Mouse (Mus musculus) midbrain, embryonic 14.5 days (tissue): ENCODE results near the gene Sgca. TPM values are rescaled to one million over a fixed set of nuclear protein-coding genes. Genes with fewer than 3 reads are reported as not detected.

ENCODE experiments used
- ATAC-seq: fragments of 200-750 bp; cut with Nextera tagmentation; 2 replicates; pipeline ENCODE4 v1.8.0; 2017; ENCODE audit warnings: moderate number of reproducible peaks, moderate library complexity; ENCODE audit not compliant: low FRiP score, low TSS enrichment
- DNase-seq: peaks from one replicate; pipeline ENCODE4 v3.0.0-alpha.2; 2015
- H3K27ac ChIP-seq: fragments of 300-500 bp; sonication (generic); replicated peaks from 2 replicates; pipeline ENCODE4 v1.5.1; 2014; ENCODE audit warnings: mild to moderate bottlenecking, low read depth, low read length, moderate library complexity
- H3K27me3 ChIP-seq: fragments of 300-500 bp; sonication (generic); 2 replicates; pipeline ENCODE4 v1.6.1; 2014; ENCODE audit warnings: low read length, control low read depth, mixed read lengths; ENCODE audit not compliant: control insufficient read depth, insufficient read depth
- H3K36me3 ChIP-seq: fragments of 300-500 bp; sonication (generic); 2 replicates; pipeline ENCODE4 v1.6.1; 2014; ENCODE audit warnings: low read length, control low read depth; ENCODE audit not compliant: control insufficient read depth, insufficient read depth
- H3K4me1 ChIP-seq: fragments of 300-500 bp; sonication (generic); 2 replicates; pipeline ENCODE4 v1.6.1; 2014; ENCODE audit warnings: mild to moderate bottlenecking, antibody characterized with exemption, low read length, control low read depth; ENCODE audit not compliant: control insufficient read depth, insufficient read depth
- H3K4me2 ChIP-seq: fragments of 300-500 bp; sonication (generic); 2 replicates; pipeline ENCODE4 v1.6.1; 2014; ENCODE audit warnings: mild to moderate bottlenecking, low read length, moderate library complexity
- H3K4me3 ChIP-seq: fragments of 300-500 bp; sonication (generic); replicated peaks from 2 replicates; pipeline ENCODE4 v1.5.1; 2014; ENCODE audit warnings: low read depth, low read length
- H3K9ac ChIP-seq: fragments of 300-500 bp; sonication (generic); replicated peaks from 2 replicates; pipeline ENCODE4 v1.6.1; 2014; ENCODE audit warnings: mild to moderate bottlenecking, low read length, moderate library complexity
- H3K9me3 ChIP-seq: fragments of 300-500 bp; sonication (generic); 2 replicates; pipeline ENCODE4 v1.6.1; 2016; ENCODE audit warnings: low read length, control low read depth, mixed read lengths; ENCODE audit not compliant: control insufficient read depth
- WGBS: fragments of 180-500 bp; shearing (Covaris S2); extraction: QIAGEN DNeasy Blood & Tissue Kit; methylation state at CpG from one replicate; pipeline ENCODE4 v1.1.7; 2014; 5-methylcytosine and 5-hydroxymethylcytosine counted together
- polyA plus RNA-seq: library from polyadenylated mRNA; unstranded; fragments of >200 nt; fragmentation: Nextera tagmentation; extraction: Ambion mirVana; gene quantifications from 2 replicates; pipeline ENCODE4 v1.2.1, GENCODE M21; 2014

Sgca gene
- polyA plus RNA-seq, 1 experiment from 2014 or later, result not detected

DNA sequence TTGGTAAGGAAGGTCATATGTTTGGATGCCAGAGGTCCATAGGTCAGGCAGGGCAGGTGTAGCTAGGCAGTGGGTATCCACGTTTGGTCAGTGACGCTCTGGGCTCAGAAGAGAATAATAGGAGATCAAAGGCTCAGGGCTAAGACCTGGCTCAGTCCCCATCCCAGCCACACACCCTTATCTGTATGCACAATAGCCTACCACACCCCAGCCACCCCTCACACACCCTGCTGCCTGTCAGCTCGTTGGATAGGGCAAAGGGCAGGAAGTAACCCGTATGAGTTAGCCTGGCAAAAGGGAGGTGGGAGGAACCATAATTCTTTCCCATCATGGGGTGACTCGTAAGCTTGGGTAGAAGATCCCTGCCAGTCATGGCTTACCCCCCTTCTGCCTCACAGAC, 21.5 kb upstream of the Sgca start:
- Histone ChIP-seq H3K9me3 (no peaks in the 10 kb centered on the region), H3K27me3 (no peaks in the 10 kb centered on the region), H3K9ac (no peak overlapping the region), H3K4me3 (no peak overlapping the region), H3K4me2 (no peak overlapping the region), H3K36me3 (peaks cover 62% of the 10 kb centered on the region), H3K4me1 (peaks cover 42% of the 10 kb centered on the region), H3K27ac (no peak overlapping the region)
- DNase-seq, result no peak
- ATAC-seq, result no peak
- 77% methylated on average over 5 of the region's 5 CpGs for WGBS

DNA sequence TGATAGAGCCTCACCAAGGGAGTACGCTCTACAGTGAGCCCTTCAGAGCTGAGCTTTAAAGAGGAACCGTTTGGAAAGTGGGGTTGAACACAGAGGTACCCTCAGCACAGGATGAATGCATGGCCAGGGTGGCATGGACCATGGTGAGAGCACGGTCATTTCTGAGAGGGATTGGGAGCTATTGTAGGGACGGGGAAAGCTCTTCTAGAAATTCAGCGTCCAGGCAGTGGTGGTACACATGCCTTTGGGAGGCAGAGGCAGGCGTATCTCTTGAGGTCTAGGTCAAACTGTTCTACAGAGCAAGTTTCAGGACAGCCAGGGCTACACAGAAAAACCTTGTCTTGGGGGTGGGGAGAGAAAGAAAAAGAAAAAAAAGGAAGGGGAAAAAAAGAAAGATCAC, 20.9 kb upstream of the Sgca start:
- WGBS, result 95% methylated on average over 6 of the region's 6 CpGs
- Histone ChIP-seq H3K27ac (no peak overlapping the region), H3K9me3 (no peaks in the 10 kb centered on the region), H3K4me1 (peaks cover 42% of the 10 kb centered on the region), H3K9ac (no peak overlapping the region), H3K4me2 (no peak overlapping the region), H3K27me3 (no peaks in the 10 kb centered on the region), H3K4me3 (no peak overlapping the region), H3K36me3 (peaks cover 56% of the 10 kb centered on the region)
- DNase-seq (no peak), ATAC-seq (no peak)

DNA sequence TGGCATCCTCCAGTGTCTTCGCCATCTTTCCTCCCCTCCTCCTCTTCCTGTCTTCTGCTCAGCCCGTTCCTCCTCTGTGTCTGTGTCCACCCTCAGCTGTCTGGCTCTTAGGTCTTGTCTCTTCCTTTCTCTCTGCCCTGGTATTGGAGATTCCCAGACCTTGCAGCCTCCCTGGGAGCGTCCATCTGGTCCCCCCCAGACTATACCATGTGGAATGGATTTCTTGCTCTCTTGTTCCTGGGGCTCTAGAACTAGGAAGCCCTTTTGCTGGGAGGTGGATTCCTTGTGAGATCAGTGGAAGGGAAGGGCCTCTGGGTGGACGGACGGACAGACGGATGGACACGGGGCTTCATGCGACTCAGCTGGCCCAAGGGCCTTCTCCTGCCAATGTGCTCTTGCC, 20.0 kb upstream of the Sgca start:
- H3K4me2 ChIP-seq, result peak overlapping the region; percentile 97
- H3K9me3 ChIP-seq, result no peaks in the 10 kb centered on the region
- peaks cover 49% of the 10 kb centered on the region for H3K36me3 ChIP-seq
- 0 out of 2 replicates have a peak overlapping the region, but pooled peaks have one; percentile 5 for H3K4me3 ChIP-seq
- peaks cover 41% of the 10 kb centered on the region for H3K4me1 ChIP-seq
- H3K27ac ChIP-seq, result no peak overlapping the region
- ATAC-seq, result no peak
- WGBS, result 90% methylated on average over 8 of the region's 8 CpGs
- no peak for DNase-seq
- no peaks in the 10 kb centered on the region for H3K27me3 ChIP-seq
- H3K9ac ChIP-seq, result 0 out of 2 replicates have a peak overlapping the region, but pooled peaks have one; percentile 39

DNA sequence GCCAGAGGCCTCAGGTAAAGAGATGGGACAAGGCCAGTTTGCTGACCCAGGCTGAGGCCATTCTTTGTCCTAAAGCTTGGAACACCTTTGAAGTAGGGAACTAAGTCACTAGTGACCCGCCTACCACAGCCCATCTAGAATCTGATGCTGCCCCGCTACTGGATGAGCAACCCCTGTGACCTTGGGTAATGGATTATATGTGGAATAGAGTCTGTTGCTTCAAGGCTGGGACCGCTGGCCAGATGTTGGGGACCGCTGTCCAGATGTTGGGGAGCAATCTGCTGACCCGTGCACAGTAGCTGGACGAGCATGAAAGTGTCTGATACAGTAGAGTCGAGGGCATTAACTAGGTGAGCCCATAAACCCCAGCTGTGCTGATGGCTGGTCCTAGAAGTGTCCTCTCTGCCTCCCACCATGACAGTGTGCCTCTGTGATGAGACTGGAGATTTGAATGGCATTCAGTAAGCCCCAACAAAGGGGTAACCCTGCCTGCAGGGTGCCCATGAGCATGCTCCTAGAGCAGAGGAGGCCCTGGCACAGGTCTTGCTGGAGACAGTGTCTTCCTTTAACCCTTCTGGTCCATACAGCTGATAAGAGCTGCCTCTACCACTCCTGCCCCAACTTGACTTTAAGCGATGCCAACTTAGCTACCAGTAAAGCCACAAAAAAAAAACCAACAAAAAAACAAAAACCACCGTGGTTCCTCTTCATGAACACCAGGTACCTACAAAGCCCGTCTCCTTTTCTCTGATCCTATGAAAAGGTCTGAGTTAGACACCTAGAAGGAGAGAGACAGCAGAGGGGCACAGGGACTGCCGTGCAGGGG, 19.0 kb upstream of the Sgca start:
- Histone ChIP-seq H3K27ac (no peak overlapping the region), H3K27me3 (no peaks in the 10 kb centered on the region), H3K9ac (peak overlapping the region; percentile 39; the same call in 1 of the 2 replicates), H3K9me3 (no peaks in the 10 kb centered on the region), H3K36me3 (peaks cover 40% of the 10 kb centered on the region), H3K4me3 (peak overlapping the region; percentile 94), H3K4me1 (peaks cover 38% of the 10 kb centered on the region), H3K4me2 (peak overlapping the region; percentile 97)
- 90% methylated on average over 11 of the region's 11 CpGs for WGBS
- no peak for DNase-seq
- ATAC-seq, result no peak

DNA sequence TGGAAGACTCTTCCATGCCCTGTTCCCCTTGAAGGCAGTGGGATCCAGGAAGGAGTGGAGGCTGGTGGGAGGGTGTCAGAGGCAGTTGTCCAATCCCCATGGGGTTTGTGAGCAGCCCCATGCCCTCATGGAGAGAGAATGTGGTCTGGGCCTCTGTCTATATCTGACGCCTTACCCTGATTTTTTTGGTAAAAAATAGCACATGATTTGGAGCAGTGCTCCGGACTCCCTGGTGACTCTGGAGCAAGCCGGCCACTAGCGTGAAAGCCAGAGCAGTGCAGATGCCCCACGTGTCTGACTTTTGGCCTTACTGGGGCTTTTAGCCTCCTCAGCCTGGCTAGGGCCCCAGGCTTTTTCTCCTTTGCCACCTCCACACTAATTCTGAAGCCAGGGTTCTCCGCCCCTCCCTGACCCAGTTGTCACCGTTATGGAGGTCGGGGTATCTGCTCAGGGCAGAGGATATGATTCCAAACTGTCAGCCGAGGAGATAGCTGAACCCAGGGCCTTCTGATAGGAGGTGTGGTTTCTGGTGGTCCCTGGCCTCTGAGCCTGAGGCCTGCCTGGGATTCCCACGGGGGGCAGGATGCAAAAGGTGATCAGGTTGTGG, 18.2 kb upstream of the Sgca start:
- peaks cover 31% of the 10 kb centered on the region for H3K36me3 ChIP-seq
- no peak for ATAC-seq
- H3K4me3 ChIP-seq, result peak overlapping the region; percentile 94
- H3K4me2 ChIP-seq, result peak overlapping the region; percentile 97
- H3K9ac ChIP-seq, result peak overlapping the region; percentile 97
- H3K27me3 ChIP-seq, result no peaks in the 10 kb centered on the region
- 45% methylated on average over 10 of the region's 10 CpGs for WGBS
- H3K9me3 ChIP-seq, result no peaks in the 10 kb centered on the region
- no peak for DNase-seq
- no peak overlapping the region for H3K27ac ChIP-seq
- peaks cover 42% of the 10 kb centered on the region for H3K4me1 ChIP-seq

DNA sequence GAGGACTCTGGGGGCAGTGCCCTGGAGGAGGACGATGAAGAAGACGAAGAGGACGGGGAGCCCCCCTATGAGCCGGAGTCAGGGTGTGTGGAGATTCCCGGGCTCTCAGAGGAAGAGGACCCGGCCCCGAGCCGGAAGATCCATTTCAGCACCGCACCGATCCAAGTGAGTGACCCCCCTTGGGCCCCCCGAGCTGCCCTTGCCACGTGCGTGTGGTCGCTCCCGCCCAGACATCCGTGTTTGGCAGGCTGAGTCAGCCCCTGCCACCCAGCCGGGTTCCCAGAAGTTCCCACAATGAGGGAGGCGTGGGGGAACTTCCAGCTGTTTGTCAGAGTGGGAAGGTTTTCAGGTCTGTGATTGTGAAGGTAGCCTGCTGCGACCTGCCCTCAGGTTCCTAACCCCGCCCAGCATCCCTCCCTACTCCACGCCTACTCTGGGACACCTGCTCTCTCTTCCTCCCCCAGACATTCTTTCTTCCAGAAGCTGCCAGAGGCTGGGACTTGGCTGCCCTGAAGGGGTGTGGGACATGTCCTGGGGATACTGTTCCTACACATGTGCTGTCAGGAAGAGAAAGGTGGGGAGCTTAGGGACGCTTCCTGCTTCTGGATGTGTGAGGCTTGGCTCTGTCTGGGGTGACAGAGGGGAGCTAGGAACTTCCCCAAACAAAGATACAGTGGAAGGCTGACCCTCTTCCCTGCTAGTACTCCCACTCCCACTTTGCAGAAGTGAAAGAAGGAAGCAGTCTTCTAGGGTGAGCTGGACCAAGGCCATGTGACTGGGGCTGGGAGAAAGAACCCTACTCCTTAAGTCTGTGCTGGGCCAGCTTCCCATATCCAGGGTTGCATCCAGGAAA, 16.9 kb upstream of the Sgca start:
- no peak for DNase-seq
- H3K27me3 ChIP-seq, result no peaks in the 10 kb centered on the region
- ATAC-seq, result no peak
- no peaks in the 10 kb centered on the region for H3K9me3 ChIP-seq
- H3K4me1 ChIP-seq, result peaks cover 50% of the 10 kb centered on the region
- H3K27ac ChIP-seq, result peak overlapping the region; percentile 41; the same call in 1 of the 2 replicates
- WGBS, result 1% methylated on average over 22 of the region's 22 CpGs
- peak overlapping the region; percentile 94 for H3K4me3 ChIP-seq
- peaks cover 19% of the 10 kb centered on the region for H3K36me3 ChIP-seq
- peak overlapping the region; percentile 97 for H3K4me2 ChIP-seq
- peak overlapping the region; percentile 97 for H3K9ac ChIP-seq

DNA sequence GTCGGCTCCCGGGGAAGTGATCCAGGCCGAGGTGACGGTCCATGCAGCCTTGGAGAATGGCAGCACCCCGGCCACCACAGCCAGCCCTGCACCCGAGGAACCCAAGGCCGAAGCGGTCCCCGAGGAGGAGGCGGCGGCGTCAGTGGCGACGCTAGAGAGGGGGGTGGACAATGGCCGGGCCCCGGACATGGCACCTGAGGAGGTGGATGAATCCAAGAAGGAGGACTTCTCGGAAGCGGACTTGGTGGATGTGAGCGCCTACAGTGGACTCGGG, 16.3 kb upstream of the Sgca start:
- no peaks in the 10 kb centered on the region for H3K9me3 ChIP-seq
- H3K27me3 ChIP-seq, result no peaks in the 10 kb centered on the region
- DNase-seq (no peak), ATAC-seq (no peak)
- peak overlapping the region; percentile 94 for H3K4me3 ChIP-seq
- H3K4me1 ChIP-seq, result peaks cover 50% of the 10 kb centered on the region
- WGBS, result under 1% methylated on average over 20 of the region's 20 CpGs
- peak overlapping the region; percentile 97 for H3K9ac ChIP-seq
- peak overlapping the region; percentile 97 for H3K4me2 ChIP-seq
- H3K36me3 ChIP-seq, result peaks cover 13% of the 10 kb centered on the region
- peak overlapping the region; percentile 41; the same call in 1 of the 2 replicates for H3K27ac ChIP-seq

DNA sequence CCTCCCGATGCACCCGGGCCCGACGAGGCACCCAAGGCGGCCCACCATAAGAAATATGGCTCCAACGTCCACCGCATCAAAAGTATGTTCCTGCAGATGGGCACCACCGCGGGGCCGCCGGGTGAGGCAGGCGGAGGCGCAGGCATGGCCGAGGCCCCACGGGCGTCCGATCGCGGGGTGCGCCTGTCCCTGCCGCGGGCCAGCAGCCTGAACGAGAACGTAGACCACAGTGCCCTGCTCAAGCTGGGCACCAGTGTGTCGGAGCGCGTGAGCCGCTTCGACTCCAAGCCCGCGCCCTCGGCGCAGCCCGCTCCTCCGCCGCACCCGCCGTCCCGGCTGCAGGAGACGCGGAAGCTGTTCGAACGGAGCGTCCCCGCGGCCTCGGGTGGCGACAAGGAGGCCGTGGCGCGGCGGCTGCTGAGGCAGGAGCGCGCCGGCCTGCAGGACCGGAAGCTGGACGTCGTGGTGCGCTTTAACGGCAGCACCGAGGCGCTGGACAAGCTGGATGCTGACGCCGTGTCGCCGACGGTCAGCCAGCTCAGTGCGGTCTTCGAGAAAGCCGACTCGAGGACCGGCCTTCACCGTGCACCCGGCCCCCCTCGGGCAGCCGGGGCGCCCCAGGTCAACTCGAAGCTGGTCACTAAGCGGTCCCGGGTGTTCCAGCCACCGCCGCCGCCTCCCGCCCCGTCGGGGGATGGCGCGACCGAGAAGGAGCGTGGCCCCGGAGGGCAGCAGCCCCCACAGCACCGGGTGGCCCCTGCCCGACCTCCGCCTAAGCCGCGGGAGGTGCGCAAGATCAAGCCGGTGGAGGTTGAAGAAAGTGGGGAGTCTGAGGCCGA, 15.7 kb upstream of the Sgca start:
- peak overlapping the region; percentile 95 for H3K27ac ChIP-seq
- WGBS, result under 1% methylated on average over 98 of the region's 99 CpGs

More for the DNA sequence above, 15.7 kb upstream of the Sgca start:
- Histone ChIP-seq H3K4me3 (peak overlapping the region; percentile 94), H3K9me3 (no peaks in the 10 kb centered on the region), H3K4me2 (peak overlapping the region; percentile 97), H3K27me3 (no peaks in the 10 kb centered on the region), H3K4me1 (peaks cover 50% of the 10 kb centered on the region), H3K9ac (peak overlapping the region; percentile 97), H3K36me3 (peaks cover 8% of the 10 kb centered on the region)
- DNase-seq, result peak; percentile 67
- no peak for ATAC-seq
